Mouse (Mus musculus) telencephalon, adult 2 months (tissue): Measurements from ENCODE around the gene Zbtb25.

Experiments
- DNase-seq: peaks from one replicate; pipeline ENCODE4 v3.0.0-alpha.2; 2011; ENCODE audit warnings: low read depth, low spot score

The Zbtb25 gene

GRCm38 (mm10) chr12:76377059-76377458 is 7.7 kb upstream of the Zbtb25 start:
- DNase-seq = no peak

- no peak for DNase-seq
Measured at GRCm38 (mm10) chr12:76376649-76377048, 7.2 kb upstream of the Zbtb25 start.

GRCm38 (mm10) chr12:76375506-76375905 is 6.1 kb upstream of the Zbtb25 start:
- DNase-seq = no peak

GRCm38 (mm10) chr12:76374911-76375310 is 5.5 kb upstream of the Zbtb25 start:
- no peak for DNase-seq

DNA sequence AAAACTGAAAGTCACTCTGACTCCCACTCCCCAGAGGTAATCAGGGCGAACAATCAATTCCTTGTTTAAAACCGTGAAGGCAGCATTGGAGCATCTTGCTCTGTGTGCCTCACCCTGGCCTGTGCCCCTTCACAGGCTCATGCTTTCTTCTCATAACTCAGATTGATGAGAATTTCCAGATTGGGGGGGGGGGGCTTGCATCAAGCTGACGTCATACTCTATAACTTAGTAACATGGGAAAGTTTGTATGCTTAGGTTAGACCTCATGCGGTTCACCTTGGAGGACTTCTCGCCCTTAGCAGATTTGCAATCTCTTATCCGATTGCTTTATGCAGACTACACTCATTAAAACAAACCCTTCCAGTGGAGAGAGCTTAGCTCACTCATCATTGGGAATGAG is 4.6 kb upstream of the Zbtb25 start:
- DNase-seq = no peak

GRCm38 (mm10) chr12:76372881-76373818 is 3.7 kb upstream of the Zbtb25 start:
- DNase-seq = no peak

GRCm38 (mm10) chr12:76372046-76372445 is 2.6 kb upstream of the Zbtb25 start:
- no peak for DNase-seq

- peak; percentile 55 for DNase-seq
Measured at GRCm38 (mm10) chr12:76370831-76371571, 1.6 kb upstream of the Zbtb25 start.

GRCm38 (mm10) chr12:76369978-76370830 is 802 bp upstream of the Zbtb25 start, which contains the start of gene Zbtb1:
Zbtb1 (plus strand) TSS chr12:76370266.
- peak; percentile 60 for DNase-seq

DNA sequence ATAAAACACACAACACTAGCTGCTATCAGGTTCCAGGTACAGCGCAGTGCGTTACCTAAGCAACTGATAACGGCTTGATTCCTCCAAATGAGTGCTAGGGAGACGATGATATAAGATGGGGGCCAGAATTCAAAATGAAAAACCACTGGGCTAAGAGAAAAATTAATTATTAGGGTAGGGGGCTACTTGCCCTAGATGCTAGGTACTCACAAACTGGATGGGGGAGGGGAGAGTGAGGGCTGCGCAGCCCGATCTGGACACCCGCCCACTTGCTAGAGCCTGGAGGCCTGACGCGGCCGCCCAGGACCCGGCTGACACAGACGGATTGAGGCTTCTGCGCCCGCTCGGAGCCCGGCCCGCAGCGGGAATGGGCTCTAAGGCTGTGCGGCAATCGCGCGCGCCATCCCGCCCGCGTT is 604 bp downstream of the Zbtb25 start:
- peak; percentile 34 for DNase-seq

DNA sequence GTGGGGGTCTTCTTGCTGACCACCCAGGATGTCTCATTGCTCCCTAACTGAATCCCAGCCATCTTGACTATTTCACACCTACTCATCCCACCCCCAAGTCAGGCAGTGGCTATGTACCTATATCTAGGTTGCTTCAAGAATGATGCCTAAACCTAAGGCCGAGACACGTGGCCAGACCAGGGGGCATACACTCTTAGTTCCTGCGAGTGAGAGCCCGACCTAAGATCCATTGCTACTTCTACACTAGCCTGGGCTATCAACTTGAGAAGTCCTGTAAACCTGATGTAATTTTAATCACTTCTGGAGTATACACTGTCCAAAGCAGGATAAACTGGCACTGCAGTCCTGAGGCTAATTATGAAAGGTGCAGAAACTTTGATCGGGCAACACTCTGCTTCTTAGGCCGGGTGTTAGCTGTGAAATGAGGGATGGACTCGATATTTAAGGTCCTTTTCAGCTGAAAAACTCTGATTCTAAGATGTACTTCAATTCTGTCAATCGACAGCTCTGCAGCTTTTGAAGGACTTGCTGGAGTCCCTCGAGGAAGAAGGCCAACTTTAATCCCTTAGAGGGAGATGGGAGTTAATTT is 1.1 kb downstream of the Zbtb25 start:
- DNase-seq = no peak

- DNase-seq = no peak
Measured at GRCm38 (mm10) chr12:76367096-76367995, 2.1 kb downstream of the Zbtb25 start.

DNA sequence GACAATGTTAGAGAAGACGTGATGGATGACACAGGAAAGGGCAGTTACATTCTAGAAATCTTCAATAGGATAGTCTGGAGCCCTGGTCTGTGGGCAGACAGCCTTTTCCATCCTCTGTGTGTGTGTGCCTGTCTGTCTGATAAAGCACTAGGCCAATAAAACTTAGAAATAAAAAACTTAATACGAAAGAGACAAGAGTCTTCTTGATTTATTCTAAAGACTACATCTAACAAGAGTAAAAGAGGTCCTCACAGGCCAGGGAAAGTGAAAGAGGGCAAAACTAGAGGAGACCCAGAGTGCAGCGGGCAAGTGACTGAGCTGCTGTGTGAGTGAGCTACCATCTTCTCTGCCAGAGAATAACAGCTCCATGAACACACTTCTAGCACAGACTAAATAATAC is 3.1 kb downstream of the Zbtb25 start:
- no peak for DNase-seq

DNA sequence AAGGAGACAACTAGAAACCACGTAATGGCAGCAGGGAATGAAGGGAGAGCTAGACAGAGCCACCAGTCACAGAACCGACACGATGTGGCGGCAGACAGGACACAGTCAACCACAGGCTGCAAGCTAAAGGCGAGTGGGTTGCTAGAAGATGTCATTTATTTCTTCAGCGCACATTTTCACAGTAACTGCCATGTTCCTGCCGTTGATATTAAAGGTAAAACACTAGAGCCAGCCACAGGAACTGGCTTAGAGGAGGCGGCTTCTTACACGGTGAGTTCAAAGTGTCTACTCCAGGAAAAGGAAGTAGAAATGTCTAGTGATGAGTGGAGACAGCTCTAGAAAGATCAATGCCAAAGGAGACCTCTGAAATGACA is 7.1 kb downstream of the Zbtb25 start:
- no peak for DNase-seq

- DNase-seq = no peak
Measured at GRCm38 (mm10) chr12:76361405-76362302, 7.7 kb downstream of the Zbtb25 start.

DNA sequence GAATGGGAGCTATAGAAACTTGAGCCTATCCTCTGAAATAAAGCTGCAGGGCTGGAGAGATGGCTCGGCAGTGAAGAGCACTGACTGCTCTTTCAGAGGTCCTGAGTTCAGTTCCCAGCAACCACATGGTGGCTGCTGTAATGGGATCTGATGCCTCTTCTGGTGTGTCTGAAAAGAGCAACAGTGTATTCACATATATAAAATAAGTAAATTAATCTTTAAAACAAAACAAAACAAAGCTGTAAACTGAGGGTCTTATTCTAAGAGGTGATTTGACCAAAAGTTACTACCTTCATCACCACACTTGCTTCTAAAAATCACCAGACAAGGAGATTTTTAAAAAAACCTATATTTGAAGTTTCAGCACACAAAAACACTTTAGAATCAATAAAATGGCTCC is 8.5 kb downstream of the Zbtb25 start:
- DNase-seq = no peak

GRCm38 (mm10) chr12:76349680-76350220 is 19.7 kb downstream of the Zbtb25 start:
- no peak for DNase-seq

- DNase-seq = no peak
Measured at GRCm38 (mm10) chr12:76345759-76346455, 23.5 kb downstream of the Zbtb25 start.
